Mouse (Mus musculus) megakaryocyte, embryonic 14.5 days (primary cell): ENCODE results near the gene Ssx2ip.

Experiments
- FLI1 ChIP-seq: IDR thresholded peaks from 2 replicates; pipeline ENCODE4 v1.6.1; 2012; ENCODE audit warnings: low read length, inconsistent platforms, mixed read lengths
- GATA1 ChIP-seq: IDR thresholded peaks from 3 replicates; pipeline ENCODE4 v1.6.1; 2012; ENCODE audit warnings: mixed read lengths, low read length, inconsistent platforms, borderline replicate concordance

DNA sequence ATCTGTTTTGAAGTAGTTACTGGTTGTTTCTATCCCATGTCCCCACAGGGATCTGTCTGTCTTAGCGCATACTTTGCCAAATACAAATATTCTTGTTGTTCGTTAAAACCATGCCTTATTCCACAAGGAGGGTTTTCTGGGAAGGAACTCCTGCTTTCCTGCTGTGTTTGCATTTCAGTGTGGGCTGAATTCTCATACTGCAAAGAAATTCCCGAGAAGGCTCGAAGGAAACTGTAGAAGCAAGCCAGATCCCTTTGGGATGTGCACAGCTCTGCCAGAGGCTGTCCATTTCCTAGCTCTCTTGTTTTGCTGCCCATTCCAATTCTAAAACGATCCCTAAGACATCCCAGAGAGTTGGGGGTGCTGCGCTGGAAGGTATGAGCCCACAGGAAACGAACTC lies 36.0 kb downstream of the Ssx2ip start:
- TF ChIP-seq GATA1 (no peak), FLI1 (no peak)
